Mouse (Mus musculus): ENCODE measurements around the gene Plppr3. TPM values are rescaled to one million over a fixed set of nuclear protein-coding genes. Genes with fewer than 3 reads are reported as not detected.
A peak's percentile ranks its signal among the peaks of the same experiment; 100 is the strongest.

Gene Plppr3
- total and polyA plus RNA-seq, 2 experiments from 2014 or later: 328 to 473 TPM

- peaks cover 14% of the 10 kb centered on the region for H3K4me1 ChIP-seq (ENCODE audit: insufficient read depth)
- no peak overlapping the region for H3K27ac ChIP-seq (ENCODE audit: low read depth, low read length)
- ATAC-seq: no peak
- peak overlapping the region; percentile 94 for H3K4me2 ChIP-seq (ENCODE audit: low read depth)
- no peaks in the 10 kb centered on the region for H3K9me3 ChIP-seq (ENCODE audit: low read length)
- peaks cover 47% of the 10 kb centered on the region for H3K27me3 ChIP-seq (ENCODE audit: insufficient read depth, low read length)
- no peak for TF ChIP-seq CTCF (IDR thresholded peaks at IDR 0.05; ENCODE audit: low read depth)
- no peak for DNase-seq
- peak overlapping the region; percentile 91 for H3K9ac ChIP-seq
- no peaks in the 10 kb centered on the region for H3K36me3 ChIP-seq (ENCODE audit: insufficient read depth)
- peak overlapping the region; percentile 75; the same call in 1 of the 2 replicates for H3K4me3 ChIP-seq (ENCODE audit: low read depth, low read length)
- WGBS: 58% methylated on average over 5 of the region's 5 CpGs
Observed at GRCm38 (mm10) chr10:79917532-79918100, 43.2 kb upstream of the Plppr3 start.

- DNase-seq (peak; percentile 82), ATAC-seq (peak; percentile 89)
- Histone ChIP-seq H3K27me3 (ENCODE audit: insufficient read depth, low read length) (peaks cover 42% of the 10 kb centered on the region), H3K4me2 (ENCODE audit: low read depth) (peak within 1 kb of the TSS; percentile 94), H3K9me3 (ENCODE audit: low read length) (no peaks in the 10 kb centered on the region), H3K36me3 (ENCODE audit: insufficient read depth) (peaks cover 1% of the 10 kb centered on the region; the same call in 1 of the 2 replicates), H3K4me3 (ENCODE audit: low read depth, low read length) (peak within 1 kb of the TSS; percentile 75), H3K9ac (peak within 1 kb of the TSS; percentile 91), H3K27ac (ENCODE audit: low read depth, low read length) (peak within 1 kb of the TSS; percentile 71), H3K4me1 (ENCODE audit: insufficient read depth) (peaks cover 14% of the 10 kb centered on the region)
- WGBS: 3% methylated on average over 41 of the region's 42 CpGs
- TF ChIP-seq CTCF (IDR thresholded peaks at IDR 0.05; ENCODE audit: low read depth): no peak
Observed at GRCm38 (mm10) chr10:79916808-79917531, 42.5 kb upstream of the Plppr3 start, which contains the start of gene Kiss1r. TSS of gene Kiss1r (plus strand) at chr10:79916971.

- Histone ChIP-seq H3K4me1 (ENCODE audit: insufficient read depth) (peaks cover 14% of the 10 kb centered on the region), H3K27me3 (ENCODE audit: insufficient read depth, low read length) (peaks cover 34% of the 10 kb centered on the region), H3K36me3 (ENCODE audit: insufficient read depth) (peaks cover 10% of the 10 kb centered on the region; the same call in 1 of the 2 replicates), H3K4me2 (ENCODE audit: low read depth) (peak overlapping the region; percentile 94), H3K4me3 (ENCODE audit: low read depth, low read length) (peak overlapping the region; percentile 75), H3K9ac (peak overlapping the region; percentile 91), H3K9me3 (ENCODE audit: low read length) (no peaks in the 10 kb centered on the region), H3K27ac (ENCODE audit: low read depth, low read length) (peak overlapping the region; percentile 71)
- DNase-seq (no peak), ATAC-seq (peak; percentile 15; the same call in 1 of the 2 replicates)
- no peak for TF ChIP-seq CTCF (IDR thresholded peaks at IDR 0.05; ENCODE audit: low read depth)
- 4% methylated on average over 8 of the region's 8 CpGs for WGBS
Observed at GRCm38 (mm10) chr10:79916081-79916480, 41.6 kb upstream of the Plppr3 start.

GRCm38 (mm10) chr10:79914948-79915596 lies 40.6 kb upstream of the Plppr3 start:
- H3K4me2 ChIP-seq (ENCODE audit: low read depth): peak overlapping the region; percentile 94; the same call in 1 of the 2 replicates
- TF ChIP-seq CTCF (IDR thresholded peaks at IDR 0.05; ENCODE audit: low read depth): no peak

DNA sequence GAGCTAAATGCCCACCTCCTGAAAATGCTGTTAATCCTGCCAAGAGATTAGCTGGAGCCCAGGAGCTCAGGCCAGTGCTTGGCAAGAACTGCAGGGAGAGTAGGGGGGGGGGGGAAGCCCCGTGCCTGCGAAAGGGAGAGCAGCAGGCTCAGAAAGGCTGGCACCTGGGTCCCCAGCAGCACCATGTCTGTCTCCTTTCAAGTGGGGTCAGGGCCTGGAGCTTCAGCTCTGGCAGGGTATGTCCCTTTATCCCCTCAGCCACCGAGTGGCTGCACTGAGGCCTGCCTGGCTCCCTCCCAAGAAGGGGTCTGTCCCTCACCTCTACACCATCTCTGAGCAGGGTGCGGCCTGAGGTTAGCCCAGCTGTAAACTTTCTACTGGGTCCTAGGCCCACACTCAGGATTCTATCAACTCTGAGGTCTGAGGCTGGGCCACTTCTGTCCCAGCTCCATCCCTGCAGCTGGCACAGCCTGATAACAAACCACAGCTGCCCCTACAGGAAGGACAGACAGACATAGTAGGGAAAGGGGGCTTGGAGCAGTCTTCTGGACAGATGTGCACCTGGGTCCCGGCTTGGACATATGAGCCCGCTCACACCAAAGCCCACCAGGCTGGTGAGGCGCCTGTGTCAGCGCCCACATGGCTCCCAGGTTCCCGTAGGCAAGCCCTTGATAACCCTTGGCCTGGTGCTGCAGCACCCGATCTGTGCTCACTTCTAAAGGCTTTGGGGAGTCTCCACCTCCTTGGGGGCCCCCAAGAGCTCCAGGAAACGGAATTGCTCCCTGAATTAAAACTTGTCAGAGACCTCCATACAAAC lies 39.9 kb upstream of the Plppr3 start:
- 66% methylated on average over 11 of the region's 11 CpGs for WGBS
- no peaks in the 10 kb centered on the region for H3K9me3 ChIP-seq (ENCODE audit: low read length)
- H3K4me3 ChIP-seq (ENCODE audit: low read depth, low read length): no peak overlapping the region
- H3K9ac ChIP-seq: no peak overlapping the region
- H3K27ac ChIP-seq (ENCODE audit: low read depth, low read length): no peak overlapping the region
- H3K4me1 ChIP-seq (ENCODE audit: insufficient read depth): peaks cover 16% of the 10 kb centered on the region
- ATAC-seq (no peak), DNase-seq (no peak)
- no peak for TF ChIP-seq CTCF (IDR thresholded peaks at IDR 0.05; ENCODE audit: low read depth)
- no peak overlapping the region for H3K4me2 ChIP-seq (ENCODE audit: low read depth)
- H3K27me3 ChIP-seq (ENCODE audit: insufficient read depth, low read length): peaks cover 17% of the 10 kb centered on the region
- peaks cover 17% of the 10 kb centered on the region; the same call in 1 of the 2 replicates for H3K36me3 ChIP-seq (ENCODE audit: insufficient read depth)

More at GRCm38 (mm10) chr10:79914948-79915596, 40.6 kb upstream of the Plppr3 start:
- DNase-seq (no peak), ATAC-seq (no peak)
- no peak overlapping the region for H3K27ac ChIP-seq (ENCODE audit: low read depth, low read length)
- peaks cover 14% of the 10 kb centered on the region for H3K4me1 ChIP-seq (ENCODE audit: insufficient read depth)
- H3K9ac ChIP-seq: no peak overlapping the region
- H3K36me3 ChIP-seq (ENCODE audit: insufficient read depth): peaks cover 17% of the 10 kb centered on the region; the same call in 1 of the 2 replicates
- no peaks in the 10 kb centered on the region for H3K9me3 ChIP-seq (ENCODE audit: low read length)
- WGBS: 64% methylated on average over 7 of the region's 7 CpGs
- H3K4me3 ChIP-seq (ENCODE audit: low read depth, low read length): no peak overlapping the region
- H3K27me3 ChIP-seq (ENCODE audit: insufficient read depth, low read length): peaks cover 24% of the 10 kb centered on the region

GRCm38 (mm10) chr10:79912412-79912811 lies 38.0 kb upstream of the Plppr3 start:
- TF ChIP-seq CTCF (IDR thresholded peaks at IDR 0.05; ENCODE audit: low read depth): no peak

More at GRCm38 (mm10) chr10:79912412-79912811, 38.0 kb upstream of the Plppr3 start:
- DNase-seq (no peak), ATAC-seq (no peak)
- H3K27me3 ChIP-seq (ENCODE audit: insufficient read depth, low read length): no peaks in the 10 kb centered on the region
- no peak overlapping the region for H3K27ac ChIP-seq (ENCODE audit: low read depth, low read length)
- H3K36me3 ChIP-seq (ENCODE audit: insufficient read depth): peaks cover 17% of the 10 kb centered on the region; the same call in 1 of the 2 replicates
- no peak overlapping the region for H3K9ac ChIP-seq
- no peak overlapping the region for H3K4me2 ChIP-seq (ENCODE audit: low read depth)
- H3K9me3 ChIP-seq (ENCODE audit: low read length): no peaks in the 10 kb centered on the region
- WGBS: 74% methylated on average over 20 of the region's 20 CpGs
- no peak overlapping the region for H3K4me3 ChIP-seq (ENCODE audit: low read depth, low read length)
- H3K4me1 ChIP-seq (ENCODE audit: insufficient read depth): peaks cover 16% of the 10 kb centered on the region

Measured in forebrain, postnatal 0 days (tissue).